Mouse (Mus musculus) hindbrain, embryonic 13.5 days (tissue): ENCODE measurements around the gene Rpl13a. TPM values are rescaled to one million over a fixed set of nuclear protein-coding genes. Genes with fewer than 3 reads are reported as not detected.

Experiments used
- ATAC-seq: fragments of 200-750 bp; cut with Nextera tagmentation; 2 replicates; pipeline ENCODE4 v1.8.0; 2017; ENCODE audit warnings: moderate TSS enrichment; ENCODE audit not compliant: low FRiP score
- H3K27ac ChIP-seq: fragments of 300-500 bp; sonication (generic); 2 replicates; pipeline ENCODE4 v1.5.1; 2015; ENCODE audit warnings: inconsistent platforms, mild to moderate bottlenecking, moderate library complexity
- H3K27me3 ChIP-seq: fragments of 300-500 bp; sonication (generic); 2 replicates; pipeline ENCODE4 v1.6.1; 2015; ENCODE audit warnings: mild to moderate bottlenecking, inconsistent platforms
- H3K36me3 ChIP-seq: fragments of 300-500 bp; sonication (generic); 2 replicates; pipeline ENCODE4 v1.6.1; 2015; ENCODE audit warnings: mild to moderate bottlenecking, inconsistent platforms
- H3K4me1 ChIP-seq: fragments of 300-500 bp; sonication (generic); replicated peaks from 2 replicates; pipeline ENCODE4 v1.6.1; 2015; ENCODE audit warnings: inconsistent platforms
- H3K4me2 ChIP-seq: fragments of 300-500 bp; sonication (generic); 2 replicates; pipeline ENCODE4 v1.6.1; 2015; ENCODE audit warnings: inconsistent platforms, mild to moderate bottlenecking, moderate library complexity
- H3K4me3 ChIP-seq: fragments of 300-500 bp; sonication (generic); 2 replicates; pipeline ENCODE4 v1.5.1; 2015; ENCODE audit warnings: mild to moderate bottlenecking, inconsistent platforms
- H3K9ac ChIP-seq: fragments of 300-500 bp; sonication (generic); 2 replicates; pipeline ENCODE4 v1.6.1; 2015; ENCODE audit warnings: mild to moderate bottlenecking, inconsistent platforms
- H3K9me3 ChIP-seq: fragments of 300-500 bp; sonication (generic); 2 replicates; pipeline ENCODE4 v1.6.1; 2016; ENCODE audit warnings: inconsistent platforms
- WGBS: fragments of 180-500 bp; shearing (Covaris S2); methylation state at CpG from one replicate; pipeline ENCODE4 v1.1.7; 2015; 5-methylcytosine and 5-hydroxymethylcytosine counted together
- polyA plus RNA-seq: library from polyadenylated mRNA; unstranded; fragments of >200 nt; fragmentation: Nextera tagmentation; extraction: Ambion mirVana; gene quantifications from 2 replicates; pipeline ENCODE4 v1.2.1, GENCODE M21; 2015

Gene Rpl13a
- polyA plus RNA-seq, 1 experiment from 2014 or later, result 846 TPM

DNA sequence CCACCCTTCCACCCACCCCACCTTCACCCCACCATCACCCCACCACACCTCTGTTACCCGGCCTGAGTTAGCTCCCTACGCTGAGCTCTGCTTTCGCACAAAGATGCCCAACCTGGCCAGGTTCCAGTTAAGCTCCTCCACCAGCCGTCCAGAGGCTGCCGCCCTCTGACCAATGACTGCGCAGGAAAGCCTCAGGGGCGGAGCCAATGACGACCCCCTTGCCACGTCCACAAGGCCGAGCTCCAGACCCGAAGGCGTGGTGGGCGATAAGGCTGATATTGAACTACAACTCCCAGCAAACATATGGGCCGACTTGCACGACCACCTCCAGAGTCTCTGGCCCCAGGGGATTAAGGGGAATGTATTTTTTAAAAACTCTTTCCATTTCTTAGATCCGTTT, 36.5 kb downstream of the Rpl13a start, which contains the start of gene Rcn3:
Rcn3 (minus strand) TSS at position 174 of the 400 bp plus-strand sequence.
- peaks cover 2% of the 10 kb centered on the region; the same call in 1 of the 2 replicates for H3K36me3 ChIP-seq
- H3K4me1 ChIP-seq, result peaks cover 19% of the 10 kb centered on the region; the same call in 1 of the 2 replicates
- peak within 1 kb of the TSS; percentile 56 for H3K4me2 ChIP-seq
- peak; percentile 94 for ATAC-seq
- H3K9ac ChIP-seq, result peak within 1 kb of the TSS; percentile 69
- H3K27ac ChIP-seq, result peak within 1 kb of the TSS; percentile 44; the same call in 1 of the 2 replicates
- no peaks in the 10 kb centered on the region for H3K9me3 ChIP-seq
- peak within 1 kb of the TSS; percentile 39 for H3K4me3 ChIP-seq
- peaks cover 4% of the 10 kb centered on the region; the same call in 1 of the 2 replicates for H3K27me3 ChIP-seq
- WGBS, result under 1% methylated on average over 16 of the region's 16 CpGs

DNA sequence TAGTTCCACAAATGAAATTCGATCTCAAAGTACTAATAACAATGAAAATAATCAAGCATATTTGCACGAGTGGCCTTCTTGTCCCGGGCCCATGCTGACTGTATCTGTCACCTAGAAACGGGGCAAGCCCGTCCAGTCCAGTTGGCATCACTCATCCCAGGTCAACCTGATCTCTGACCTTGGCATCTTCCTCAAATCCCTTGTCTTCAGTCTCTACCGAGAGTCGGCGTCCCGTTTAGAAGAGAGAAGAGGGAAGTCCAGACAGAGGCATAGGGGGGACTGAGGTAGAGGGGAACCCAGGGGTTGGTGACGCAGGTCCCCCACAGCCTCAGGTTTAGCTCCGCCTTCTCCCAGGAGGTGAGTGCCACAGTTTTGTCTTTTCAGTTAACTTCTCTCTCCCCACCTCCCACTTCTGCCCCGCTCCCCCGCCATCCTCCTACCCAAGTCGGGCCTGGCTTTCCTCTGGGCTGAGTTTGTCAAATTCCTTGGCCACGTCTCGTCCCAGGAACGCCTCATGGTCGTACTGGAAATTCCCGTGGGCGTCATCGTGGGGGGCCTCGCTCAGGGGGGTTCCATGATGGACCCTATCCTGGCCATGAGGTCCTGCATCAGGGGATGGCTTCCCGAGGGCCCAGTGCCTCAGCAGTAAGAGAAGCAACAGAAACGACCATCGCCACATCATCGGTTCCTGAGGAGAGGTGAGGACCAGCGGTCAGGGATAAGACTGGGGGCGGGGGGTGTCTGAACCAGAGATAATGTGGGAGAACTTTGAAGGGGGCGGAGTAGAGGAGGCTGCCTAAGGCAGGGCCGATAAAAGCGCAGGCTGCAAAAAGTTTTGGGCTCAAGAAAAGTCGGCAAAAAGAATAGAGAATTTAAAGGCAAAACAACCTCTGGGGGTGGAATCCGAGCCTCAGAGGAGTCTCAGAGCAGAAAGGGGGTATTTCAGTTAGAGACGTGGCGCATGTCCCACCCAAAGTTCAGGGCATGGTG, 37.3 kb downstream of the Rpl13a start:
- Histone ChIP-seq H3K9ac (peak overlapping the region; percentile 69), H3K27me3 (peaks cover 4% of the 10 kb centered on the region; the same call in 1 of the 2 replicates), H3K9me3 (no peaks in the 10 kb centered on the region), H3K4me3 (peak overlapping the region; percentile 39), H3K27ac (0 out of 2 replicates have a peak overlapping the region, but pooled peaks have one; percentile 44), H3K4me2 (peak overlapping the region; percentile 56), H3K4me1 (peaks cover 19% of the 10 kb centered on the region; the same call in 1 of the 2 replicates), H3K36me3 (peaks cover 10% of the 10 kb centered on the region)
- peak; percentile 55 for ATAC-seq
- 17% methylated on average over 35 of the region's 35 CpGs for WGBS

DNA sequence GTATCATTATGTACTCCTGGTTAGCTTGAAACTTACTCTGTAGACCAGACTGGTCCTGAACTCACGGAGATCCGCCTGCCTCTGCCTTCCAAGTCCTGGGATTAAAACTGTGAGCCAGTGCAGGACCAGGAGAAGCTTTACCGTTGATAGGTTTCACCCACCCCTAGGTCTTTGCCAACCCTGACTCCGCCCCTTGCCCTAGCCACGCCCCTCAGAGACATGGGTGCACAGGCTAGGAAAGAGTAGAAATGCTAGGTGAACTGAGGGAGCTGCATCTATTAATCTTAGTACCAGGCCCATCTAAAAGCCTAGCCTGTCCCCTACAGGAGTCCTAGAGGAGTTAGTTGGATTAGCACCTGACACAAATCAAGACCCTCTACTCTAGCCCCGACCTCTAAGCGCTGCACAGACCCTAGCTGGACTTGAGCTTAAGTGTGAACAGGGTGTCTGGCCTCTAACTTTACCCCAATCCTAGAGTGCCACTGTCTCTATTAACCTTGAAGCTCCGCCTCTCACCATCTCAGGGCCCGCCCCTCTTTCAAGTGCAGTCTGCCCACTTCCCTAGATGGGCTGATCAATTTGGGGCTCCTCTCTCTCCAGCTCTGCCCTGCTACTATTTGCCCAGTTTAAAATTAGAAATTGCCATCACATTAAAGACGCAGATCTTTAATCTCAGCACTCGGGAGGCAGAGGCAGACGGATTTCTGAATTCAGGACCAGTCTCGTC, 38.1 kb downstream of the Rpl13a start:
- 80% methylated on average over 13 of the region's 13 CpGs for WGBS
- Histone ChIP-seq H3K4me1 (peaks cover 19% of the 10 kb centered on the region; the same call in 1 of the 2 replicates), H3K27ac (no peak overlapping the region), H3K4me2 (peak overlapping the region; percentile 56; the same call in 1 of the 2 replicates), H3K27me3 (peaks cover 4% of the 10 kb centered on the region; the same call in 1 of the 2 replicates), H3K9me3 (no peaks in the 10 kb centered on the region), H3K9ac (no peak overlapping the region), H3K36me3 (peaks cover 17% of the 10 kb centered on the region), H3K4me3 (no peak overlapping the region; the same call in 1 of the 2 replicates)
- ATAC-seq, result no peak

DNA sequence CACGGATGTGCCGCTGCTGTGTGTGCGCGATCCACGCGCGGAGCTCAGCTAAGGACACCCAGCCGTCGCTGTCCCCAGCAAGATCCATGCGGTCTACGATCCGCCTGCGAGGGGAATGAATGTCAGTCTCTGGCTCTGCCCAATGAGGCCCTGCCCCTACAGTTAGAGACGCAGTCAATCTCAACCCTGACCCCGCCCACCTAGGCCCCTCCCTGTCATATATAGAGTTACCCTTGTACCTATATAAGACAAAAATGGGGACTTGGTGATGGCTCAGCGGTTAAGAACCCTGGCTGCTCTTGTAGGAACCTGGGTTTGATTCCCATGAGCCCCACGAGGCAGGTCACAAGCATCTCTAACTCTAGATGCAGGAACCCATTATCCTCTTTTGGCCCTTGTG, 40.0 kb downstream of the Rpl13a start:
- Histone ChIP-seq H3K36me3 (peaks cover 29% of the 10 kb centered on the region), H3K4me2 (no peak overlapping the region), H3K4me1 (peaks cover 19% of the 10 kb centered on the region; the same call in 1 of the 2 replicates), H3K9me3 (no peaks in the 10 kb centered on the region), H3K27ac (no peak overlapping the region), H3K9ac (no peak overlapping the region), H3K4me3 (no peak overlapping the region), H3K27me3 (peaks cover 4% of the 10 kb centered on the region; the same call in 1 of the 2 replicates)
- WGBS, result 93% methylated on average over 17 of the region's 17 CpGs
- no peak for ATAC-seq

DNA sequence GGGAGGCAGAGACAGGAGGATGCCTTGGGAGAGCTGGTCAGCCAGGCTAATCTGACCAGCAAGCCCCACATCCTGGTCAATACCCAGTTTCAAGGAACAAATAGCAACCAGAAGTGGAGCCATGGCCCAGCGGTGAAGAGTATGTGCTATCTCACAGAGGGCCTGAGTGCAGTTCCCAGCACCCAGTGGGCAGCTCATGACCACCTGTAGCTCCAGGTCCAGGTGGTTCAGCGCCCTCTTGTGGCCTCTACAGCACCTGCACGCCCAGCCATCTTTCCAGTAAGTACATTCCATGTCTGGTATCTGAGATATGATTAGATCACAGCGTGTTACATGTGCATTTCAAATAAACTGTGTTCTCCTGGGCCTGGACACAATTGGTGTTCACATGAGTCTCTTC, 42.5 kb downstream of the Rpl13a start:
- peaks cover 32% of the 10 kb centered on the region for H3K36me3 ChIP-seq
- no peaks in the 10 kb centered on the region for H3K9me3 ChIP-seq
- no peak overlapping the region for H3K27ac ChIP-seq
- ATAC-seq, result no peak
- H3K27me3 ChIP-seq, result no peaks in the 10 kb centered on the region
- H3K4me2 ChIP-seq, result no peak overlapping the region
- peaks cover 2% of the 10 kb centered on the region; the same call in 1 of the 2 replicates for H3K4me1 ChIP-seq
- WGBS, result 73% methylated on average over 4 of the region's 4 CpGs
- H3K4me3 ChIP-seq, result no peak overlapping the region
- H3K9ac ChIP-seq, result no peak overlapping the region

DNA sequence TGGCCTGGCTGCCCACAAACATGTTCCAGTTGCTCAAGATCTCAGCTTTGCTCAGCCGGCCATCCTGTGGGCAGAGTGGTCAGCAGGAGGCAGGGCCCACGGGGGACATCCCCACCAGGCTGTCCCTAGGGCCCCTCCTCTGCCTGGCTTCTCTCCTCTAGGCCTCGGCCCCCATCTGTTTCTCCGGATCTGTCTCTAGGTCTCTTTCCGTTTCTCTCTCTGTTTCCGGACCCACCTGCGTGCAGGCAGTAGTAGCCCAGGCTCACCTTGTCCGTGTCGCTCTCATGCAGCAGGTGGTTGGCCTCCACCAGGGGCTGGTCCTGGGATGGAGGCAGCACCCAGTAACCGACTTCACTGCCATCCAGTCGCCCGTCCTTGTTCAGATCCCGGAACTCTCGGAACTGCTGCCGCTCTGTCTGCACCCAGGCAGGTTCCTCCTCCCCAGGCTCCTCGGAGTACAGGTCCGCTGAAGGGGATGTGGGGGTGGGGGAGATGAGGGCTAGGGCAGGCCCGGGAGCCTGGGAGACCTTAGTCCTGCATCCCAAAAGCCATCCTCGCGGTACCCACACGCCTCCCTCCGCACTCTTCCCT, 45.2 kb downstream of the Rpl13a start:
- WGBS, result 88% methylated on average over 22 of the region's 22 CpGs
- H3K4me1 ChIP-seq, result no peaks in the 10 kb centered on the region
- H3K27ac ChIP-seq, result no peak overlapping the region
- peaks cover 32% of the 10 kb centered on the region for H3K36me3 ChIP-seq
- no peaks in the 10 kb centered on the region for H3K9me3 ChIP-seq
- ATAC-seq, result no peak
- H3K27me3 ChIP-seq, result no peaks in the 10 kb centered on the region
- H3K4me2 ChIP-seq, result no peak overlapping the region
- no peak overlapping the region for H3K4me3 ChIP-seq
- H3K9ac ChIP-seq, result no peak overlapping the region

DNA sequence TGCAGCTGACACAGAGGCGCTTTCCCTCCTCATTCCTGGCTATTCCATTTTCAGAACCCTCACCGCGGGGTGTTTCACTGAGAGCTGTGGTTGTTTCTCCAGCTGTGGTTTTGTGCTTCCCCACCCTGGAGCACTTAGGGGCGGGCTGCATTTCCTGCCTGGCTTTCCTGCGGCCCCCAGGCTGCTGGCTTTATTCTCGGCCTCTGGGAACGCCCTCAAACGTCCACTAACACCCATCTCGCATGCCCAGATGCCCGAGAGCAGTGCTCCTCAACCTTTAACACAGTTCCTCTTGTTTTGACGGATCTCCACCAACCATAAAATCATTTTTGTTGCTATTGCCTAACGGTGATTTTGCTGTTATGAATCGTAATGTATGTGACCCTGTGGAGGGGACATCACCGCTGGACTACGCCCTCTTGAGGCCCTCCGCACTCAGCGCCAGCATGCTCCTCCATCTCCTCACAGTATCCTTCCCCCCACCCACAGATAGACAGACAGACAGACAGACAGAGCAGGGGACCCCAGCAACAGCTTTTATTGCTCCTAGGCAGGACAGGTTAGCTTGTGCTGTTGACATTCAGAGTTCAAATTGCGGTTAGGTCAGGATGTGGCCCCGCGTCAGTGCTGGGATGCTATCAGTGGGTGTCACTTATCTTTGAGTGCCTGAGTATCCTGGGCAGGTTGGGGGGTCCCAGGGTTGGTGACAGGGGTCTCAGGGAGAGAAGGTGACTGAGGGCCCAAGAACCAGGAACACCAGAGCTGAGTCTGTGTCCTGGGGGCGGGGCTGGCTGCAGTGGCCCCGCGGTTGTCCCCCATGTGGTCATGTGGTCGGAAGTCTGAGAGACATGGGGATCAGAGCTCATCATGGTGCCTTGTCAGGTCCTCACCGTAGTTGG, 45.9 kb downstream of the Rpl13a start:
- 75% methylated on average over 25 of the region's 25 CpGs for WGBS
- H3K9ac ChIP-seq, result no peak overlapping the region
- H3K36me3 ChIP-seq, result peaks cover 35% of the 10 kb centered on the region
- no peaks in the 10 kb centered on the region for H3K9me3 ChIP-seq
- ATAC-seq, result no peak
- no peaks in the 10 kb centered on the region for H3K27me3 ChIP-seq
- H3K4me1 ChIP-seq, result no peaks in the 10 kb centered on the region
- no peak overlapping the region for H3K4me3 ChIP-seq
- H3K4me2 ChIP-seq, result no peak overlapping the region
- H3K27ac ChIP-seq, result peak overlapping the region; percentile 52; the same call in 1 of the 2 replicates

DNA sequence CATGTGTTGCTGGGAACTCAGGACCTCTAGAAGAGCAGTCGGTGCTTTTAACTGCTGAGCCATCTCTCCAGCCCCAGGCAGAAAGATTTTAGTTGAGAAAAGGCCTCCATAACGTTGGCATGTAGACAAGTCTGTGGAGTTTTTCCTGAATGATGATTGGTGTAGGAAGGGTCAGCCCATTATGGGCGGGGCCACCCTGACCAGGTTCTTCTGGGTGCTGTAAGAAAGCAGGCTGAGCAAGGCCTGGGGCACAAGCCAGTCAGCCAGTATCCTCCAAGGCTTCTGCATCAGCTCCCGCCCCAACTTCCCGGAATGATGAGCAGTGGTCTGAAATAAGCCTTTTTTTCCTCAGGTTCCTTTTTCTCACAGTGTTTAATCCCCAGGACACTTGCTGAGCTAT, 47.5 kb downstream of the Rpl13a start:
- H3K4me3 ChIP-seq, result no peak overlapping the region
- no peak overlapping the region for H3K9ac ChIP-seq
- no peak for ATAC-seq
- H3K9me3 ChIP-seq, result no peaks in the 10 kb centered on the region
- no peak overlapping the region for H3K27ac ChIP-seq
- no peaks in the 10 kb centered on the region for H3K4me1 ChIP-seq
- H3K27me3 ChIP-seq, result no peaks in the 10 kb centered on the region
- peaks cover 39% of the 10 kb centered on the region for H3K36me3 ChIP-seq
- 50% methylated on average over 5 of the region's 5 CpGs for WGBS
- no peak overlapping the region for H3K4me2 ChIP-seq

DNA sequence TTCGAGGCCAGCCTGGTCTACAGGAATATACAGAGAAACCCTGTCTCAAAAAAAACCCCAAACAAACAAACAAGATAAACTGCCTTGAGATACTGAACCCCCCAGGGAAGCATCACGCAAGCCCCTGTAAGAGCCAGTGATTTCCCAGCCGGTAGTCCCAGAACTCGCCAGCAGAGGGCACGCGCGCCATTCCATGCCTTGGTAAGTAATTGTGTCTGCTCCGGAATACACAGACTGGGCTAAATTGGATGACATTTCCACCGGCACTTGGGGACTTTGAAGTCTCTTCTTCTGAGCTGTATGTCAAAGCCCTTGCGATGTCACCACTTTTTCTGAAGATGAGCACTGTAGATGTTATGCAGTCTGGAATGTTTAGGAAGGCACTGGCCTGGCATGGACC, 48.7 kb downstream of the Rpl13a start:
- H3K4me2 ChIP-seq, result no peak overlapping the region
- H3K27ac ChIP-seq, result peak overlapping the region; percentile 42; the same call in 1 of the 2 replicates
- no peak overlapping the region for H3K4me3 ChIP-seq
- peak; percentile 19; the same call in 1 of the 2 replicates for ATAC-seq
- H3K9ac ChIP-seq, result no peak overlapping the region
- H3K27me3 ChIP-seq, result no peaks in the 10 kb centered on the region
- under 1% methylated on average over 10 of the region's 10 CpGs for WGBS
- peaks cover 40% of the 10 kb centered on the region for H3K36me3 ChIP-seq
- no peaks in the 10 kb centered on the region for H3K9me3 ChIP-seq
- no peaks in the 10 kb centered on the region for H3K4me1 ChIP-seq

DNA sequence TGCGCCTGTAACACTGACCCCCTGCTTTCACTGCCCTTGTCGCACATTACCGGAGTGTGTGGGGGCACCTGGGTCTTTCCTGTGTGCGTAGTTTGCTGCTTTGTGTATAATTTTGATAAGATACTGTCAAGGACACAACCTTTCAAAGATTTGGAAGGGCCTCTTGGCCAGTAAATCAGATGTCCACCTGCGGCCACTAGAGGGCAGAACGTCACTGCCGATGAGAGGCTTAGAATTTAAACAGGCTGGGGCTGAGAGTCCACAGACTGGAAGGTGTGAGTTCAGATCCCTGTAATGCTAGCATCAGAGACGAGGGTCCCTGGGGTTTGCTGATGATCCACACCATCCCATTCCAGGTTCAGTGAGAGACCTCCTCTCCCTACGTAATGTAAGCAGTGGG, 50.0 kb downstream of the Rpl13a start:
- Histone ChIP-seq H3K27me3 (no peaks in the 10 kb centered on the region), H3K9ac (no peak overlapping the region), H3K4me2 (no peak overlapping the region), H3K36me3 (peaks cover 46% of the 10 kb centered on the region), H3K4me3 (no peak overlapping the region), H3K4me1 (no peaks in the 10 kb centered on the region), H3K27ac (no peak overlapping the region), H3K9me3 (no peaks in the 10 kb centered on the region)
- WGBS, result 39% methylated on average over 9 of the region's 9 CpGs
- ATAC-seq, result no peak

DNA sequence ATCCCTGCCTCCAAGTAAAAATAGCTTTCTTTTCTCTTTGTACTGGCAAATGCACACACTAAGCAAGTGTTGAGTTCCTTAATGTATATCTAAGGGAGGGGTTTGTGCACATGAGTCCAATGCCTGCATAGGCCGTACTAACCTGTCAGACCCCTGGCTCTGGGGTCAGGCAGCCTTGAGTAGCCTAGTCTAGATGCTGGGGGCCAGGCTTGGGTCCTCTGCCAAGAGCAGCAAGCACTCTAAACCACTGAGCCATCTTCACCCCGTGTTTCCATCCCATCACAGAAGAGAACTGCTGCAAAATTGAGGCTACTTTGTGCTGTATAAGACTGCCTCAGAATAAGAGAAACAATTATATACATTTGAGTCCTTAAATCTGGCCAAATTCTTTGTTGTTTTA, 50.7 kb downstream of the Rpl13a start:
- H3K36me3 ChIP-seq, result peaks cover 44% of the 10 kb centered on the region
- no peaks in the 10 kb centered on the region for H3K9me3 ChIP-seq
- no peak overlapping the region for H3K9ac ChIP-seq
- H3K4me2 ChIP-seq, result no peak overlapping the region
- ATAC-seq, result no peak
- no peaks in the 10 kb centered on the region for H3K4me1 ChIP-seq
- no peak overlapping the region for H3K4me3 ChIP-seq
- no peak overlapping the region for H3K27ac ChIP-seq
- WGBS, result 87% methylated on average over 2 of the region's 2 CpGs
- no peaks in the 10 kb centered on the region for H3K27me3 ChIP-seq
